Mouse (Mus musculus) hindbrain, embryonic 10.5 days (tissue): Measurements from ENCODE around the gene Kif16b. TPM values are rescaled to one million over a fixed set of nuclear protein-coding genes. Genes with fewer than 3 reads are reported as not detected.

Experiments
- DNase-seq: peaks from one replicate; pipeline ENCODE4 v3.0.0-alpha.2; 2017; ENCODE audit warnings: low spot score
- H3K27ac ChIP-seq: fragments of 300-500 bp; sonication (generic); 2 replicates; pipeline ENCODE4 v1.5.1; 2016; ENCODE audit warnings: mild to moderate bottlenecking, moderate library complexity
- H3K27me3 ChIP-seq: fragments of 300-500 bp; sonication (generic); 2 replicates; pipeline ENCODE4 v1.6.1; 2016; ENCODE audit warnings: mild to moderate bottlenecking; ENCODE audit not compliant: poor library complexity, insufficient read depth, severe bottlenecking
- H3K36me3 ChIP-seq: fragments of 300-500 bp; sonication (generic); 2 replicates; pipeline ENCODE4 v1.6.1; 2016; ENCODE audit warnings: mild to moderate bottlenecking, moderate library complexity
- H3K4me1 ChIP-seq: fragments of 300-500 bp; sonication (generic); replicated peaks from 2 replicates; pipeline ENCODE4 v1.6.1; 2016; ENCODE audit warnings: mild to moderate bottlenecking
- H3K4me3 ChIP-seq: fragments of 300-500 bp; sonication (generic); 2 replicates; pipeline ENCODE4 v1.5.1; 2016; ENCODE audit warnings: mild to moderate bottlenecking, moderate library complexity
- H3K9me3 ChIP-seq: fragments of 300-500 bp; sonication (generic); 2 replicates; pipeline ENCODE4 v1.6.1; 2016; ENCODE audit warnings: mild to moderate bottlenecking, moderate library complexity
- WGBS: fragments of 180-500 bp; shearing (Covaris S2); methylation state at CpG from one replicate; pipeline ENCODE4 v1.1.7; 2016; 5-methylcytosine and 5-hydroxymethylcytosine counted together
- polyA plus RNA-seq: library from polyadenylated mRNA; unstranded; fragments of >200 nt; fragmentation: Nextera tagmentation; extraction: Ambion mirVana; gene quantifications from 2 replicates; pipeline ENCODE4 v1.2.1, GENCODE M21; 2016

Gene Kif16b
- polyA plus RNA-seq, 1 experiment from 2014 or later, result 4.2 TPM

- no peaks in the 10 kb centered on the region for H3K27me3 ChIP-seq
- 78% methylated on average over 7 of the region's 7 CpGs for WGBS
- no peak for DNase-seq
- no peak overlapping the region for H3K4me3 ChIP-seq
- H3K9me3 ChIP-seq, result no peaks in the 10 kb centered on the region
- H3K4me1 ChIP-seq, result no peaks in the 10 kb centered on the region
- no peaks in the 10 kb centered on the region for H3K36me3 ChIP-seq
- no peak overlapping the region for H3K27ac ChIP-seq
Measured at GRCm38 (mm10) chr2:142651591-142651990, 249.7 kb downstream of the Kif16b start.

DNA sequence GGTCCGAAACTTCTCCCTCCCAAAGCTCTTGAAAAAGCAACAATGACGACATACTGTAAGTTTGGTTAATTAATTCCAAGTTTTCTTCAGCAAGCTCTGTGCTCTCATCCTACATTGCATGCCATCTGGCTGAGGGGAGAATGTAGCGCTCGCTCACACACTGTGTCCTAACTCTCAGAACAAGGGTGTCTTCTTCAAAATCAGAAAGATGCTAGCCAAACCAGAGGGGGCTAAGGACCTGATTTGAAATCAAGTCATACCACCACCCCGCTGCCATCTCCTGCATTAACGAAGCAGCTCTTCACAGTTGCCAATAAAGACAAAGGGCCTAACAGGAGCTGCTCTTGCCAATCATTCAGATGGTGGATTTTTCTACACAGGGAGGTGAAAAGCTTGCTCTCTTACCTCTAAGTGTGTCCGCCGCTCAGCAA is 253.3 kb downstream of the Kif16b start:
- H3K36me3 ChIP-seq, result no peaks in the 10 kb centered on the region
- WGBS, result 89% methylated on average over 8 of the region's 8 CpGs
- no peak overlapping the region for H3K4me3 ChIP-seq
- H3K27ac ChIP-seq, result no peak overlapping the region
- no peaks in the 10 kb centered on the region for H3K4me1 ChIP-seq
- H3K27me3 ChIP-seq, result no peaks in the 10 kb centered on the region
- no peaks in the 10 kb centered on the region for H3K9me3 ChIP-seq
- DNase-seq, result no peak

DNA sequence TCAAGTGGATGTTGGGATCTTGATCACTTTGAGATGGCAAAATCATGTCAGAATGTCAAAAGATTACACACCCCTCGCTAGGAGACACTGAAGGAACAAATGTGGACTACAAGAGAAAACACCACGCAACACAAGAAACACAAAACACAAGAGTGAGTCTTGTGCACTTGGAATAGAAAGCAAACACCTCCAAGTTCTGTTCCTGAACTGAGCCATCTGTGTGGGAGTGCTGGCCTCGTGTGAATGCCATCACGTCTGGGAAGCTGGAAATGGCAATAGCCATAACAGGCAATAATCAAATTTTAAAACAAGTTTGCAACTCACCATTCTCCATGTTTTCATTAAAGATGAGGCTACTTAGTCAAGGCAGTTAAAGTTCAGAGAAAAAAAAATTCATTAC is 254.5 kb downstream of the Kif16b start:
- WGBS, result 88% methylated on average over 4 of the region's 4 CpGs
- H3K27ac ChIP-seq, result no peak overlapping the region
- no peak for DNase-seq
- H3K4me1 ChIP-seq, result no peaks in the 10 kb centered on the region
- no peak overlapping the region for H3K4me3 ChIP-seq
- H3K36me3 ChIP-seq, result no peaks in the 10 kb centered on the region
- no peaks in the 10 kb centered on the region for H3K27me3 ChIP-seq
- no peaks in the 10 kb centered on the region for H3K9me3 ChIP-seq

DNA sequence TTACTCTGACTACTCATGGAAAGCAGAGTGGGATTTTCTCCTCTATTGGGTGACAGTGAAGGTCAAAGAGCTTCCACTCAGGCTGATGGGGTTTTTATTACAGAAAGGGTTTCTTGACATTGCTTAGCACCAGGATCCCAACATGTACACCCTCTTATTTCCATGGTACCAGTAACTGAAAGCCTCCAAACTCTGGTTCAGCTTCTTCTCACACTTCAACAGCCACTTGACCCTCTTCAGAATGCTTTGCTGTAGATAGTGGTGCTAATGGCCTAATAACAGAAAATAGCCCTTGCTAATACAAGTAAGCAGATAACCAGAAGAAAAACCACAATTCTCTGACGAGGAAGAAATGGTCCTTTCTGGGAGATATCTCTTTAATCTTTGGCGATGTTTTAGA is 259.6 kb downstream of the Kif16b start:
- Histone ChIP-seq H3K36me3 (no peaks in the 10 kb centered on the region), H3K4me3 (no peak overlapping the region), H3K27ac (no peak overlapping the region), H3K9me3 (no peaks in the 10 kb centered on the region), H3K27me3 (0 out of 2 replicates have a peak, but pooled peaks cover 4% of the 10 kb centered on the region), H3K4me1 (no peaks in the 10 kb centered on the region)
- DNase-seq, result no peak
- 89% methylated on average over 2 of the region's 2 CpGs for WGBS

- H3K36me3 ChIP-seq, result no peaks in the 10 kb centered on the region
- no peak overlapping the region for H3K4me3 ChIP-seq
- DNase-seq, result no peak
- no peak overlapping the region for H3K27ac ChIP-seq
- H3K9me3 ChIP-seq, result no peaks in the 10 kb centered on the region
- WGBS, result 83% methylated on average over 7 of the region's 7 CpGs
- peaks cover 11% of the 10 kb centered on the region for H3K4me1 ChIP-seq
- H3K27me3 ChIP-seq, result 0 out of 2 replicates have a peak, but pooled peaks cover 4% of the 10 kb centered on the region
Measured at GRCm38 (mm10) chr2:142635606-142636304, 265.6 kb downstream of the Kif16b start.

DNA sequence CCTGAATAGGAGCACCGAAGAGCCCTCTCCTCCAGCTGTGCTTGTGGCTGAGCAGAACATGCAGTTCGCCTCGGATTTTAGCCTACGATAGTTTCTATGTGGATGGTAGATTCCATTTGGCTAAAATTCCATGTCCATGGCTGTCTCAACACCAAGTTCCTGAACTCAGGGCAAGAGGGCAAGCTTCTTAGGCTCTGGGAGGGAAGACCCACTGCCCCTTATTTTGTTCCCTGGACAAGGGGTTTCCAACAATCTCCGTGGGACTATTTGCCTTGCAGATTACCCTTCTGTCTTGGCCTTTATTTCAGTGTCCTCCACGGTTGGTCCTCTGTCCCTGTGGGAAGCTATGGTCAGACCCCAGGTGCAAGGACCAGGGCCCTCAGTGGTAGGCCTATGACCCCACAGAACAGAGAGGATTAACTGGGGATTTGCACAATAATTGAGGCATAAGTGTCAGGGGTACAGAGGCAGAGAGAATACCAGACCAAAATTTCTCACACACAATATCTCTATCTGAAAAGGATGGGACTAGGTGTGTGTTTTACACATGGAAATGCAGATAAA is 267.3 kb downstream of the Kif16b start:
- H3K4me3 ChIP-seq, result no peak overlapping the region
- WGBS, result 47% methylated on average over 6 of the region's 6 CpGs
- no peak for DNase-seq
- 0 out of 2 replicates have a peak, but pooled peaks cover 4% of the 10 kb centered on the region for H3K27me3 ChIP-seq
- H3K9me3 ChIP-seq, result no peaks in the 10 kb centered on the region
- H3K4me1 ChIP-seq, result peaks cover 11% of the 10 kb centered on the region
- H3K36me3 ChIP-seq, result no peaks in the 10 kb centered on the region
- peak overlapping the region; percentile 45; the same call in 1 of the 2 replicates for H3K27ac ChIP-seq

DNA sequence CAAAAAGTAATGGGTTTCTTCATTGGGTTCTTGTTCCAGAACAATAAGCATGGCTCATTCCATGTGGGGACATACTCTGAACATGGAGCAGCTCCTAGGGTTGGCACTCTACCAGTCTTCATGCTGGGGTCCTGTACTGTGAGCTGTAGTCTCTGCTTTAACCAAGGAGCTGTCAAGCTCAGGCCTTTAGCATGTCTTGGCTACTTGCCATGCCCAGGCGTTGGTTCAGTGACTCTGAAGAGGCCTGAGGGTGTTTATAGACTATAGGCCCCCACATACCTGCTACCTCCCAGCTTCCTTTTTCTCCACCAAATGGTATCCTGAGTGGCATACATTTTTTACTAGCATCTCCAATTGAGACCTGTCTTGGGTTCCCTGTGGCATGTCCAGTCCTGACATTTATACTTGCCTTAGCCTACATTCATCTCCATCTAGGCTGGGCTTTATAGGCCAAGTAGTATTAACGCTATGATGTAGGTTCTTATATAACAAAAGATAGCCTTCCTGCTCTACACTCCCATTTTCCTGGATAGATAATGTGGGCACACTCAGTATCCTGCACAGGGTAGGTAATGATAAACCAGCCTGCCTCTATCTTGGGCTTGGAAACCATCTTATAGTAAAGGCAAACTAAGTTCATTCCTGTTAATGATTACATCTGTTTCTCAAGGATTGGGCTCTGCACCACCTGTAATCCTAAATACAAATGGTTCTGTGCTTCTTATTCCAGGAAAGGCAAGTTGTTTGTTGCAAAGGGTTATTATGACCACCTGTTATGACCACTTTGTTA is 271.6 kb downstream of the Kif16b start:
- DNase-seq, result no peak
- Histone ChIP-seq H3K27me3 (no peaks in the 10 kb centered on the region), H3K4me3 (no peak overlapping the region), H3K9me3 (no peaks in the 10 kb centered on the region), H3K4me1 (peaks cover 10% of the 10 kb centered on the region), H3K36me3 (no peaks in the 10 kb centered on the region), H3K27ac (no peak overlapping the region)
- 88% methylated on average over 2 of the region's 2 CpGs for WGBS

DNA sequence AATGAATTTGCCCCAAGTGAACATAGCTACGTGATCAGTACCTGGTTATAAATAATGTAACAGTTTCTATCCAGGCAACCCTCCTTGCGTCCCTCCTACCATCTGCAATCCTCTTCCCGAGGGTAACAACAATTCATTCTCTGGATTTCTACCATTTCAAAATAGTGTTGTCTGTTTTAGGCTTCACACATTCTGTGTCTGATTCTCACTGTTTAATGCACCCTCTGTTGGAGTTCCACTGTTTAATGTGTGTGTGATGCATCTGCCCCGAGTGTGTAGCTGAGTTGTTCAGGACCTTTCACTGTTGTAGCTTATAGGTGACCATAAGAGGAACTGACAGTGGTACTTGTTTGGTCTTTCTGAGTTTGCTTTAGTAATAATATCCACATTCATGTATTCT is 275.6 kb downstream of the Kif16b start:
- DNase-seq, result no peak
- no peak overlapping the region for H3K4me3 ChIP-seq
- no peaks in the 10 kb centered on the region for H3K9me3 ChIP-seq
- 90% methylated on average over 4 of the region's 4 CpGs for WGBS
- no peaks in the 10 kb centered on the region for H3K36me3 ChIP-seq
- no peaks in the 10 kb centered on the region for H3K27me3 ChIP-seq
- H3K27ac ChIP-seq, result no peak overlapping the region
- no peaks in the 10 kb centered on the region for H3K4me1 ChIP-seq

DNA sequence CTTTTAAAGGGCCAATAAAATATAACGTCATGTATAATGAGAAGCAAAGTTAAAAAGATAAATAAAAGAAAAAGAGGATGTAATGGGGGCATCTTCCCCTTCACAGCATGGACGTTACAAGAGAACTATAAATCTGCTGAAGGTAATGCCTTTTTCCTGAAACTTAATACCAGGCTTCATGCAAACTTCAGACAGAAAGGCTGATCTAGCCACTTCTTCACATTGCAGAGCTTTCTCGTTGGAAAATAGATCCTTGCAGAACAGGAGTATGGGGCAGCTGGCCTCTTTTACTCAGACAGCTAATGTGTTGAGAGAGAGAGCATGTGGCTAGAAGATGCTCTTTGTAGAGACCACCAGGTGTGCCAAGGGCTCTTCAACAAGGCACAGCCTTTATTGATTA is 276.2 kb downstream of the Kif16b start:
- Histone ChIP-seq H3K27me3 (no peaks in the 10 kb centered on the region), H3K4me1 (no peaks in the 10 kb centered on the region), H3K9me3 (no peaks in the 10 kb centered on the region), H3K27ac (no peak overlapping the region), H3K36me3 (no peaks in the 10 kb centered on the region), H3K4me3 (no peak overlapping the region)
- 73% methylated on average over 3 of the region's 3 CpGs for WGBS
- no peak for DNase-seq

DNA sequence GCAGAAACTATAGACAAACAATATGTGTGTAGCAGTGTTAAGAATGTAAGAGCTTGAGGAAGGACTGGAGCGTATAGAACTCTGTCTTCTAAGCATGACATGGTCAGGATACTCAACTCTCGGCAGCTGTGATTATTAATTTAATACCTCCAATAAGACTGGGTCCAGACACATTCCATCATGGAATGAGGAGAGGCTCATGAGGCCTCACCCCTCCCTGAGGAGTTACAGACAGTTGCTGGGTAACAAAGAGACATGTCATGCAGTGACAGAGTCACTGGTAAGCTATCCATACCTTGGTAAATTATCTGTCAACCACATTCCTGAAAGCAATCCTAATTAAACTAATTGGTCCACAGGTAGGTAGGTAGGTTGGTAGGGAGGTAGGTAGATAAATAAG is 277.1 kb downstream of the Kif16b start:
- no peaks in the 10 kb centered on the region for H3K9me3 ChIP-seq
- H3K36me3 ChIP-seq, result no peaks in the 10 kb centered on the region
- WGBS, result 93% methylated on average over 2 of the region's 2 CpGs
- no peaks in the 10 kb centered on the region for H3K4me1 ChIP-seq
- H3K4me3 ChIP-seq, result no peak overlapping the region
- no peak for DNase-seq
- no peaks in the 10 kb centered on the region for H3K27me3 ChIP-seq
- H3K27ac ChIP-seq, result no peak overlapping the region

DNA sequence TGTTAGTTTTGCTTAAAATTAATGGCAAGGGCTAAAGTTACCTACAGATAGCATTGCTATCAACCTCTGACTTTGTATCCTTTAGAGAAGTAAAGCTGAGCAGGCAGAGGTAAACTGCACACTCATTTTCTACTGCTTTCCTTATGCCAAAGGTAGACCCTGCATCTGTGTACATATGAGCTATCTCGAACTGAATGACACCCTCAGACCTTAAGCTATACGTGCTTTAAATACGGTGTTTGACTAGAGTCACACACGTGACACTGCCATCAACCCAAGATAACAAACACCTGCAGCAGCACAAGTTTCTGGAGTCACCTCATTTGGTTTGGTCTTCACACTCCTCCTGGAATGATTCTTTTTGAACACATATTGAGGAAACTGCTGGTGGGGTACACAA is 280.2 kb downstream of the Kif16b start:
- DNase-seq, result no peak
- WGBS, result 91% methylated on average over 4 of the region's 4 CpGs

GRCm38 (mm10) chr2:142619926-142620325 is 281.4 kb downstream of the Kif16b start:
- DNase-seq, result no peak
- Histone ChIP-seq H3K4me1 (no peaks in the 10 kb centered on the region), H3K9me3 (no peaks in the 10 kb centered on the region), H3K4me3 (no peak overlapping the region), H3K27me3 (no peaks in the 10 kb centered on the region), H3K27ac (no peak overlapping the region), H3K36me3 (no peaks in the 10 kb centered on the region)

More for the DNA sequence above, 280.2 kb downstream of the Kif16b start:
- Histone ChIP-seq H3K4me1 (no peaks in the 10 kb centered on the region), H3K36me3 (no peaks in the 10 kb centered on the region), H3K27ac (no peak overlapping the region), H3K27me3 (no peaks in the 10 kb centered on the region), H3K4me3 (no peak overlapping the region), H3K9me3 (no peaks in the 10 kb centered on the region)

- DNase-seq, result no peak
- no peak overlapping the region for H3K4me3 ChIP-seq
- no peaks in the 10 kb centered on the region for H3K36me3 ChIP-seq
- H3K27ac ChIP-seq, result no peak overlapping the region
- H3K9me3 ChIP-seq, result no peaks in the 10 kb centered on the region
- H3K4me1 ChIP-seq, result peaks cover 4% of the 10 kb centered on the region
- no peaks in the 10 kb centered on the region for H3K27me3 ChIP-seq
- 81% methylated on average over 5 of the region's 5 CpGs for WGBS
Measured at GRCm38 (mm10) chr2:142614535-142614934, 286.8 kb downstream of the Kif16b start.
